Mouse (Mus musculus) A20 (cell line): ENCODE measurements around the gene Rrp12.

Experiments used
- DNase-seq: peaks from one replicate; pipeline ENCODE4 v3.0.0-alpha.2; 2011; ENCODE audit warnings: low read depth, low spot score

The Rrp12 gene

GRCm38 (mm10) chr19:41850021-41850718 is 45.8 kb downstream of the Rrp12 start:
- DNase-seq, result no peak

- DNase-seq, result peak; percentile 99
These were observed 47.8 kb downstream of the Rrp12 start, which contains the start of gene Frat2 for GRCm38 (mm10) chr19:41847992-41848851. Gene Frat2, minus strand, starts transcription at chr19:41848132.

- DNase-seq, result peak; percentile 73
These were observed 48.4 kb downstream of the Rrp12 start for GRCm38 (mm10) chr19:41847614-41847991.

- DNase-seq, result peak; percentile 53
These were observed 48.8 kb downstream of the Rrp12 start for GRCm38 (mm10) chr19:41847091-41847581.

- DNase-seq, result no peak
These were observed 49.4 kb downstream of the Rrp12 start for GRCm38 (mm10) chr19:41846366-41847090.

GRCm38 (mm10) chr19:41844345-41844744 is 51.6 kb downstream of the Rrp12 start:
- peak; percentile 63 for DNase-seq

GRCm38 (mm10) chr19:41842706-41843105 is 53.3 kb downstream of the Rrp12 start:
- no peak for DNase-seq

- DNase-seq, result no peak
These were observed 53.8 kb downstream of the Rrp12 start for GRCm38 (mm10) chr19:41842196-41842595.

GRCm38 (mm10) chr19:41841105-41841750 is 54.7 kb downstream of the Rrp12 start:
- no peak for DNase-seq

- no peak for DNase-seq
These were observed 56.3 kb downstream of the Rrp12 start for GRCm38 (mm10) chr19:41839685-41840084.

GRCm38 (mm10) chr19:41838808-41839207 is 57.2 kb downstream of the Rrp12 start:
- DNase-seq, result no peak

- DNase-seq, result no peak
These were observed 58.1 kb downstream of the Rrp12 start for GRCm38 (mm10) chr19:41837917-41838261.

GRCm38 (mm10) chr19:41837194-41837916 is 58.6 kb downstream of the Rrp12 start:
- no peak for DNase-seq

GRCm38 (mm10) chr19:41836719-41837118 is 59.3 kb downstream of the Rrp12 start:
- no peak for DNase-seq

GRCm38 (mm10) chr19:41835816-41836215 is 60.2 kb downstream of the Rrp12 start:
- no peak for DNase-seq

- DNase-seq, result no peak
These were observed 60.6 kb downstream of the Rrp12 start for GRCm38 (mm10) chr19:41835407-41835806.

GRCm38 (mm10) chr19:41832501-41833201 is 63.3 kb downstream of the Rrp12 start:
- no peak for DNase-seq

GRCm38 (mm10) chr19:41831718-41832391 is 64.1 kb downstream of the Rrp12 start:
- DNase-seq, result no peak

- DNase-seq, result no peak
These were observed 64.8 kb downstream of the Rrp12 start for GRCm38 (mm10) chr19:41831101-41831570.
